Mouse (Mus musculus) liver, embryonic 18 days (tissue): Measurements from ENCODE around the gene Tent4a. TPM values are rescaled to one million over a fixed set of nuclear protein-coding genes. Genes with fewer than 3 reads are reported as not detected.

Experiments
- polyA plus RNA-seq: library from polyadenylated mRNA; depleted of rRNA; stranded (reverse); fragments of >200 nt; gene quantifications from 2 replicates; pipeline ENCODE4 v1.2.3, GENCODE M21; 2012; rRNA removed

The Tent4a gene
- 5.5 and 6.2 TPM in 2 replicates for polyA plus RNA-seq

GRCm38 (mm10) chr13:69534334-69534653 is at the start of gene Tent4a:
Tent4a (minus strand) TSS chr13:69534617.

DNA sequence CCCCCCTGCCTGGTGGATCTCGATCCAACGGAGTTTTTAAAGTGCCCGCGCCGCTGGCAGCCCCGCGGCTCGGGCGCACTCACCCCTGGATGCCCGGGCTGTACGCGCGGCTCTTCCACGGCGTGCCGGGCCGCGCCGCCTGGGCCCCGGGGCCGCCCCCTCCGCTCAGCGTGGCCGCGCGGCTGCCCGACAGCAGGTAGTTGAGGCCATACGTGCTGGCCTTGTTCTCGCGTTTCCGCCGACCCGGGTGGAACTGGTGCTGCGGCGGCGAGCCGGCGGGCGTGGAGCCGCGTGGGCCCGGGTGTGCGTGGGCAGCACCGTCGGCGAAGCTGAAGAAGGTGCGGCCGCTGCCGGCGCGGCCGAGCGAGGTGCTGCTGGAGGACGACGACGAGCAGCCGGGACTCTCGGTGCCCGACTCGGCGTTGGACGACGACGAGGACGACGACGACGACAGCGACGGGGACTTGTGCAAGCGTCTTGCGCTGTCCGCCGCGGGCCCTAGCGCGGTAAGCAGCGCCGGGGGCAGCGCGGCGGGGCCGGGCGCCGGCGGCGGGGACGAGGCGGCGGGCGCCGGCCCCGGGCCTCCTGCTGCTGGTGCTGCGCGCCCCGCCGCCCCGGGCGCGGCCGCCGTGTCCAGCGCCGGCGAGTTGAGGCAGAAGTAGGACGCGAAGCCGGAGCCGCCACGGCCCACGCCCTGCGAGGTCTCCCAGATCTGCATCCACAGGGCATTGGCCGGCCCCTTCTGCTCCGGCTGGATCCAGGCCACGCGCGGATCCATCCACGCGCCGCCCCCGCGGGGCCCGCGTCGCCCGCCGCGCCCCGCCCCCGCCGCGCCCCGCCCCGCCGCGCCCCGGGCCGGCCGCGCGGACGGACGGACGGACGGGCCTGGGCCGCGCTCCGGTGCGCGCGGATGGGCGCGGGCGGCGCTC is 748 bp downstream of the Tent4a start, which contains the start of gene Nsun2:
Gene Nsun2, plus strand, starts transcription at position 342 of the 929 bp plus-strand sequence.

Other genes starting within 250 kb of the Tent4a start
- 44.1 and 44.4 TPM in 2 replicates for gene Nsun2, start 871 bp downstream of the Tent4a start, polyA plus RNA-seq
- 3.3 and 5.4 TPM in 2 replicates for gene Srd5a1, start 76.8 kb upstream of the Tent4a start, polyA plus RNA-seq
- 0.13 and 0.19 TPM in 2 replicates for gene Ube2ql1, start 205.3 kb upstream of the Tent4a start, polyA plus RNA-seq